Mouse (Mus musculus) left cerebral cortex, adult 9 months (tissue): ENCODE measurements at regions not wholly inside any gene's neighbourhood (a gene's known extent, or its start where the extent isn't known, plus 50 kb on each side); places are given as distances from the start of the nearest gene placed in this dataset.
"Not testable (repeated sequence)": the region's sequence is repeated elsewhere in the genome, so short reads cannot be mapped to it uniquely, and the experiment has no call there.

Experiments used
- DNase-seq, 2 experiments: peaks; one replicate each; pipeline ENCODE4 v3.0.0; 2022; ENCODE audit warnings: low spot score in 2 of 2

DNA sequence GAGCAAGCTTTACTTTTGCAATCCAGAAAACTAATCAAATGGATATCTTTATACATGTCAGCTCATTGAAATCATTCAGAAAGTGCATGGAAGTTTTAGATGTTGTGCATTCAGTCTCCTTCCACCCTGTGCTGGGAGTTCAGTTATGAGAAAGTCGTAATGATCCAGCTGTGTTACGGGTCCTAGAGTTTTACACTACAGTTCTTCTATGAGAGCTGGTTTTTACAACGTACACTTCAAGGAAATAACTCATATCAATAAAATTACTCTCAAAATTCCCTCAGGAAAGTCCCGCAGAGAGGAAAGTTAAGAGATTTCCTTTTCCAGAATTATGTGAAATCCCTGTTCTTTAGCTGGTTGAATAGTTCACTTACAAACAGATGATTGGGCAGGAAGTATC is 418.1 kb upstream of the Slc10a2 start:
- no peak for DNase-seq

GRCm38 (mm10) chr8:5495861-5496260 is 390.7 kb upstream of the Slc10a2 start:
- DNase-seq: no peak

DNA sequence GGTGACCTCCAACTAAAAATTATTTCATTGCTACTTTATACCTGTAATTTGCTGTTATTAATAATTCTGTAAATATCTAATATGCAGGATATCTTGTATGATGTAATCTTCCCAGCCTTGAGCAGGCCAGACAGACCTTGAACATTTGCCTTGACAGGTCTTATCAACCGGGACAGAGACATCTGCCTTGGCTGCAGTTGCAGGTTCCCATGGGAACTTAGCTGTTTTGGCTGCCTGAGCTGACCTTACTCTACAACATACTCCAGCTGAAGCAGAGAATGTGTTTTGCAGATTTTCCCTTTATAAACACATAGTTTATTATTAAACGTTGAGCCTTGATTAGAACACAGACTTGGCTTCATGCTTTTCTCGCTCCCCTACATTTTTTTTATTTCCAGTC is 385.3 kb upstream of the Slc10a2 start:
- DNase-seq: no peak

- DNase-seq: no peak
Observed at GRCm38 (mm10) chr8:5482938-5483337, 377.8 kb upstream of the Slc10a2 start.

GRCm38 (mm10) chr8:5472999-5473398 is 367.8 kb upstream of the Slc10a2 start:
- no peak for DNase-seq

DNA sequence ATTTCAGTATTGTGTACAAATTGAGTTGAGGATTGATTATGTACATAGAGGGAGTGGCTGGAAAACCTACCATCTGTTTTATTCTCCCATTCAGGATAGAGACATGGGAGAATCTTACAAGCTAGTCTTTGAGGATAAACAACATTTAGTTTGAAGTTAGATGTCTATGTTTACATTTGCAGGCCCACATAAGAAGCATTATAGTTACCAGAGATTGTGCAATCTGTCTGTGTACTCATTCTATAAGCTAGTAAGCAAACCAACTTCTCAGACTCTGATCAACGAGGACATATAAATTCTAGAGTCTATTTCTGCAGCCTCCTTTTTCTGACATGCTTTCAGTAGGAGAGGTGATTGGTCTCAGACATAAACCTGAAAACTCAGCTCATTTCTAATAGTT is 367.4 kb upstream of the Slc10a2 start:
- no peak for DNase-seq

GRCm38 (mm10) chr8:5457619-5458018 is 352.5 kb upstream of the Slc10a2 start:
- no peak for DNase-seq

DNA sequence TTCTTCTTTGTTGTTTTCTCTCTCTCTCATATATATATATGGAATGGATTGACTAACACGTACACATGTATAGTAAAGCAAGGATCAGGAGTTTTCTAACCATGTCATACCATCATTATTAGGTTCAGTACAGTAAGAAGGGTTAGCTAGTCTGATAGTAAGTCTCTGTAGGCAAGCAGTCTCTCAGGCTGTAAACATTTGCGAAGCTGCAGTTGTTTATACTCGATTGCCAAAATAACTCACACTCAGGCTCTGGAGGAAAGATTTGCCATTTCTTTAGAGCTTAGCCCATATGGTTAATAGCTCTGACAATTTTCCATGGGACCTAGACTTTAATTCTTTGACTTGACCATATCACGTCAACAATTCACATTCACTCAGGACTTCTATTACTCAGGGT is 348.3 kb upstream of the Slc10a2 start:
- DNase-seq: no peak

DNA sequence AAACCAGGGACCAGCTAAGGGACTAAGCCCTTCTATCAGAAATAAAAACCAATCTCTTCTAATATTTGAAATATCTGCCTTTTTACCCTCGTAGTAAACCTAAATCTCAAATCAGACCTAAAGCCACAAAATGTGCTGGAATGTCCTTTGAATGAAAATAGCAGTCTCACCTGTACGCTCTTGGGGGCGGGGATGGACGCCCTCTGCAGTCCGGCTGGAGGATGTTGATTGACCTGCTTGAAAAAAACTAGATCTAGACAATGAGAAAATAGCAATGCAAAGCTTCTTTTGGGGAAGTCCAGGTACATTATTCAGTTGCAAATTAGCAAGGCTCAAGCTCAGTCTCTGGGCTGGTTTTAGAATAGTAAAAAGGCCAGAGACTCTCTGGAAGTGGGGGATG is 337.1 kb upstream of the Slc10a2 start:
- not testable (repeated sequence) for DNase-seq

GRCm38 (mm10) chr8:5440404-5440803 is 335.3 kb upstream of the Slc10a2 start:
- DNase-seq: not testable (repeated sequence)

- no peak for DNase-seq
Observed at GRCm38 (mm10) chr8:5439054-5439453, 333.9 kb upstream of the Slc10a2 start.

- no peak for DNase-seq
Observed at GRCm38 (mm10) chr8:5428303-5428971, 323.3 kb upstream of the Slc10a2 start.

- DNase-seq: not testable (repeated sequence)
Observed at GRCm38 (mm10) chr8:5416841-5417240, 311.7 kb upstream of the Slc10a2 start.

DNA sequence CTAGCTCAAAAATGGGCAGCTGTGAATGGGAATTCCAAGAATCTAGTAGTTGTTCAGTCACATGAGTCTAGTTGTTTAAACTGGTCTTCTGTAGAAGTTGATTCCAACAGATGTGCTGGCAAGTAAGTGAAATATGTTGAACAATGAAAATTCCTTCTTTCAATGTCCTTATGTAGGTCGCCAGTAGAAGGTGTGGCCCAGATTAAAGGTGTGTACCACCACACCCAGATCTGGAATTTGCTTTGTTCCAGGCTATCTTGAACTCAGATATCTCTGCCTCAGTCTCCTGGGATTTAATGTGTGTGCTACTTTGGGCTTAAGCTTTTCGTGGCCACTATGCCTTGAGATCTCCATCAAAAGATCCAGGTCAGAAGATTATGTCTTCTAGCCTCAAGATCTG is 279.7 kb upstream of the Slc10a2 start:
- DNase-seq: no peak

- no peak for DNase-seq
Observed at GRCm38 (mm10) chr8:5378001-5378400, 272.9 kb upstream of the Slc10a2 start.

GRCm38 (mm10) chr8:5339953-5340352 is 234.8 kb upstream of the Slc10a2 start:
- no peak for DNase-seq

GRCm38 (mm10) chr8:5314594-5314993 is 209.4 kb upstream of the Slc10a2 start:
- no peak for DNase-seq

DNA sequence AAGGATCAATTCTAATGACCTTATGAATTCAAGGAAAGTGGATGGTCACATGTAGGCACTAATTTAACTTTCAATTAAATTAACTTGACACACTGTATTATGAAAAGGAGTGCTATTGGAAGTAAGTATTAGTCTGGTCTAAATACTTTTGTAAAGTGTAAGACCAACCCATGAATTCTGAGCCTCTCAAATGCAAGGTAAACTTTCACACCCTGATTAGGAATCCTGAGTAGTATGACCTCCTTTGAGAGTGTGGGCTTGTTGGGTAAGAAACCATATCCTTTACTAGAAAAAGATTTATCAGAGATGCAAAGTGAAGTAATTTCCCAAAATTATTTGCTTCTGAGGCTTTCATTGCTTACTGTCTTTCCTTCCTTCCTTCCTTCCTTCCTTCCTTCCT is 194.8 kb upstream of the Slc10a2 start:
- DNase-seq: no peak

- no peak for DNase-seq
Observed at GRCm38 (mm10) chr8:5297190-5297589, 192.0 kb upstream of the Slc10a2 start.

DNA sequence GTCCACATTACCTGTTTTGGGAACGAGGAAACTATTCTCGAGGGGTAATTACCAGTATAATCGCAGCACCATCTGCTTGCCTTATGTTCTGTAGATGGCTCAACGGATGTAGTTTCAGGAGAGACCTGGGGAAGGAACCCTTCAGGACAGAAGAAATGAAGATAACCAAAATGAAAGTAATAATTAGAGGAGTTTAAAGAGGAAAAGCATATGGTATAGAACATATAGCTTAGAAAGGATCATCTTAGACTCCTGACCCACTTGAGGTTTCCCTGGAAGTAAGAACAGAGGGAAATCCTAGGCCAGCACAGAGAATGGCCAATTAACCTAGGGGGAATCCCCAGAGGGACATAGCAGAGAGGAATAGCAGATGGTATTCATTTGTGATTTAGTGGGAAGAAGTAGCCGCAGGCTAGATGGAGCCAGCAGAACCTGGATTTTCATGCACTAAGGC is 180.6 kb upstream of the Slc10a2 start:
- DNase-seq: no peak

- DNase-seq: no peak
Observed at GRCm38 (mm10) chr8:5283799-5284198, 178.6 kb upstream of the Slc10a2 start.

DNA sequence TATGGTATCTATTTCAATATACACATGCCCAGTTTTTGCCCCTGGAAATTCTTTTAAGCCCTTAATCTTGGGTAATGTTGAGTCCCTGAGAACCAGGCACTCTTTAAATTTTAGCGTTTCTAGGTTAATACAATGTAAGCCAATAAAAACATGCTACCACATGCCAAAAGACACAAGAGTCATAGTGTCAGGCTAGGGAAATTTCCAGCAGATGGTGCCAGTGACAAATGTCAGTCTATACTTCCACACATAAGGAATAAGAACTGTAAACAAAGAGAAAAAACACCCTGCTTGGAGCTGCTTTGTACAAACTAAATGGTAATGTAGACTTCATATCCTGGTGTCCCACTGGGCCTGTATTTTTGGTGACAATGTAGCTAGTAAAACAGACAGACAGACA is 157.2 kb upstream of the Slc10a2 start:
- no peak for DNase-seq

GRCm38 (mm10) chr8:5241871-5242270 is 136.7 kb upstream of the Slc10a2 start:
- DNase-seq: peak; percentile 3 to 6
